Mouse (Mus musculus) bone marrow, adult 2 months (tissue): Measurements from ENCODE around the gene Isl1.

Source experiments
- CTCF ChIP-seq: fragments of 200-500 bp; IDR thresholded peaks from 2 replicates; pipeline ENCODE4 v1.5.1; 2011; ENCODE audit warnings: low read length, control low read depth; ENCODE audit not compliant: control insufficient read depth, insufficient read depth
- POLR2A ChIP-seq: fragments of 200-500 bp; IDR thresholded peaks from 2 replicates; pipeline ENCODE4 v1.6.1; 2011; ENCODE audit warnings: low read depth, mild to moderate bottlenecking, control low read depth, low read length, borderline replicate concordance; ENCODE audit not compliant: control insufficient read depth

DNA sequence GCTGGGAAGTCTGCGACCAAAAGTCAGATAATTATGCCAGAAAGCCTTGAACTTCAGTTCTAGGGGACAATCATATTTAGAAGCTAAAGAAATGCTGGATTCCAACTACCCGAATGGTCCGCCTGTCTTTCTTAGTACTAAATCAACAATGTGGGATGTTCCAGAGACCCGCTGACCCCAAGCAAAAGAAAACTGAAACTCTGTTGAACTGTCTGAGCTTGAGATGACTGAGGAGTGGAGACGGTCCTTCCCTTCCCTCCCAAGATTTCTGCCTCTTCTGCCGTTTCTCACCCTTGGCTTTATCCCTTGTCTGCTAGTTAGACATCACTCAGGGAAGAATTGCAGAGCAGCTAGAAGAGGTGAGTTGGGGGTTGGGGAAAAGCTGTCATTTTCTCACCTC is 5.7 kb downstream of the Isl1 start:
- TF ChIP-seq POLR2A: no peak
- no peak for TF ChIP-seq CTCF
